Mouse (Mus musculus): ENCODE data around the gene Slc28a3. TPM values are rescaled to one million over a fixed set of nuclear protein-coding genes. Genes with fewer than 3 reads are reported as not detected.

Gene Slc28a3
- 11.8 and 17.0 TPM in 2 replicates for polyA plus RNA-seq (2012; rRNA removed)

GRCm38 (mm10) chr13:58610716-58611115 lies at the start of gene Slc28a3:
Slc28a3 (minus strand) TSS chr13:58610877.
- no peak for DNase-seq (ENCODE audit: low read depth)

- no peak for DNase-seq (ENCODE audit: low read depth)
These were observed 47.3 kb upstream of the Slc28a3 start for GRCm38 (mm10) chr13:58657987-58658386.

DNA sequence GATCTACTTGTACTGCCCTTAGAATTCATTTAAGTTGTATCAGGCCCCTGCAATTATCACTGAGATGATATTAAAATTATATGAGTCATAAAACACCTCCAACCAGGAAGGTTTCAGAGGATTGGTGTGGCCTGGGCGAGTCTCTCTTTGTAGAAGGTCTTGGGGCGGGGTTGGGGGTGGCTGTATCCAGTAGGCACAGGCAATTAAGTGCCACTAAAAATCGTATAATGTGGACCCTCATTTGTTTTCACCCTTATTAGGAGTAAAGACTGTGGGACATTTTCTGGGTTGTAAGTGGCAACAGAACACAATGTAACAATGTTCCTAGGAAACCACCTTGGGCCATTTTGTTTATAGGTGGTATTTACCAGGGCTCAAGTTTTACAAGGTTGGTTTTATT lies 46.2 kb upstream of the Slc28a3 start:
- DNase-seq (ENCODE audit: low read depth): no peak

- DNase-seq (ENCODE audit: low read depth): no peak
These were observed 44.9 kb upstream of the Slc28a3 start for GRCm38 (mm10) chr13:58655552-58655951.

- no peak for DNase-seq (ENCODE audit: low read depth)
These were observed 29.7 kb upstream of the Slc28a3 start for GRCm38 (mm10) chr13:58640330-58640729.

GRCm38 (mm10) chr13:58638950-58639349 lies 28.3 kb upstream of the Slc28a3 start:
- DNase-seq (ENCODE audit: low read depth): no peak

DNA sequence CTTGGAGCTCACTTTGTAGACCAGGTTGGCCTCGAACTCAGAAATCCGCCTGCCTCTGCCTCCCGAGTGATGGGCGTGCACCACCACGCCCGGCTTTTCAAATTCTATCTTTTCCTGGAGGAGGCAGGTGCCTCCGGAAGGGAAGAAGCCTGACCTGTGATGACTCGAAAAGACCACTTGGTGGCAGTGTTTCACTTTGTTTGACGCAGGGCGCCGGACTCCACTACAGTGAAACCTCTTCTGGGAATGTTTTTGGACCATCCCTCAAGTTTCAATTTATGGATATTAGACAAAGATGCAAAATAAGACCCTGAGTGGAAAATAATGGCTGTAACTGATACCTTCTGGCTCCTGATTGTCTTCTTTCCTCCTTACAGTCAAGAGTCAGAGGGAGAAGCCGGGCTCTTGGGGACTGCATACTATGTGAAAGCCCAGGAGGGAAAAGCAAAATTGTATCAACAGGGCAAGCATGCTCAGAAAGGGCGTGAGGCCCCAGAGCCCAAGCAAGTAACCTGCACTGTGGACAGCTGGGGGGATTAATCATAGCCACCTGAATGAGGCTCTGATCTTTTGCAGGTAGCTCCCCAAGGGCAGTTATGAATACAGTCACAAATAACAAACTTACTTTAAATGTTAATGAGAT lies 26.8 kb upstream of the Slc28a3 start:
- no peak for DNase-seq (ENCODE audit: low read depth)

DNA sequence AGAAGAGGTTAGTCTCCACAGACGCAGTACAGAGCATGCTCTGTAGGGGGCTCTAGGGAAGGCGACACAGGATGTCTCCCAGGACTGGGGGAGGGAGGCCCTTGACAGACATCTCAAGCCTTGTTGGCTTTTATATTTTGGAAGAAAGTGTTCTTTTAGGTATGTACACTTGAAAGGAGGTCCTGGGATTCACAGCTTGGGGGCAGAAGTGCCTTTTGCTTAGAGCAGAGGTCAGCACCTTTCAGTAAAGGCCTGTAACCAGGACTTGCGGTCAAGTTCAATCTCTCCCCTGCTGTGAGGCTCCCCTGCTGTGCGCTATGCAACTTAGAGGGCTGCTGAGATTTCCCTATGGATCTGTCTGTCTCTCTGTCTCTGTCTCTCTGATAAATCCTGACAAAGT lies 23.2 kb upstream of the Slc28a3 start:
- no peak for DNase-seq (ENCODE audit: low read depth)

GRCm38 (mm10) chr13:58630756-58631155 lies 20.1 kb upstream of the Slc28a3 start:
- no peak for DNase-seq (ENCODE audit: low read depth)

- DNase-seq (ENCODE audit: low read depth): no peak
These were observed 18.8 kb upstream of the Slc28a3 start for GRCm38 (mm10) chr13:58629365-58630050.

- no peak for DNase-seq (ENCODE audit: low read depth)
These were observed 12.0 kb upstream of the Slc28a3 start for GRCm38 (mm10) chr13:58622647-58623046.

DNA sequence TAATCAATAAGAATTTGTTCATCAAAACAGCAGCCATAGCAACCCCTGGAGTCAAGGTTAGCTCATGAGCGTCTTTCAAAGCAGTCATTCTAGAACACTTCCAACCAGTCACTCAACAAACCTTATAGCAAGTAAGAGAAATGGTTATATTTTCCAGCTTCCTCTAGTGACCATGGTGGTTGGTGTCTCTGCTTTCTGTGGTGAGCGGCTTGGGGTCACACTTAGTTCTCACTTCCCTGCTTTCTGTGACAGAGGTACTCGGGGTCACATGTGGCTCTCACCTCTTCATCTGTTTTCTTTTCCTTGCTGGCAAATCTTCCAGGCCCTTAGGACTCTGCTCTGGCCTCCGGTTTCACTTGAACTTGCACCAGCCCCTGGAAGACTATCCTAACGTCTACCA lies 8.6 kb upstream of the Slc28a3 start:
- no peak for DNase-seq (ENCODE audit: low read depth)

- no peak for DNase-seq (ENCODE audit: low read depth)
These were observed 618 bp downstream of the Slc28a3 start for GRCm38 (mm10) chr13:58610059-58610458.

- DNase-seq (ENCODE audit: low read depth): peak; percentile 56
These were observed 9.3 kb downstream of the Slc28a3 start for GRCm38 (mm10) chr13:58601201-58601855.

DNA sequence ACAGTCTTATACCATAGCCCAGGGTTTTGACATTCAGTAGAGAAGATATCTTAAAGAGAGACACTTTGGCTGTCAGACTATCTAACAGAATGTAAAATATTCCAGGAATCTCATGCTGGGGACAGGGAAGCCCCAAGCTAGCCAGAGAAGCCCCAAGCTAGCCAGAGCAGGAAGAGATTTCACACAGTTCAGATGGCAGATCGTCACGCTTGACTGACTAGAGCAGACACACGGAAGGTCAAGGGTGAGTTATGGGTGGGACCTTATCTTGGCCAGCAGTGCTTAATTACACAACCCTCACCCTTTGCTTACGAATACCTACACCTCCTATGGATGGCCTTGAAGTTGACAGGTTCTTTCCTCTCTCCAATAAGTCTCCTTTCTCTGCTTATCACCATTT lies 12.1 kb downstream of the Slc28a3 start:
- DNase-seq (ENCODE audit: low read depth): no peak

DNA sequence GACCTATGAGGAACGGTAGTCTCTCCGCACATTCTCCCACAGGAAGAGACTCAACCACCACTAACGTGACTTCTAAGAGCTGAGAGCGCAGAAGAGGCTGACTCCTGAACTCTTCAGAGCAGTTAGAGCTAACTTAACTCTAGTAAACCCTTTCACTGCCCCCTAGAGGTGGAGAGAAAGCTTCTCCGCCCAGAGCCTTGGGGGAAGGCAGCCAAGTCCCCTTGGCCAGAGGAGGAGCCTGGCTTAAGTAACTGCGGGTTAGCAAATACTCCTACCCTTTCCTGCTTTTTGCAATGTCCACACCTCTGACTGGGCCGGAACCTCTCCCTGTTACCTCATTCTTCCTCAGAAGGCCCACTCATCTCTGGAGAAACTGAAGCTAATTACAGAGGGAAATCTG lies 17.5 kb downstream of the Slc28a3 start:
- no peak for DNase-seq (ENCODE audit: low read depth)

- no peak for DNase-seq (ENCODE audit: low read depth)
These were observed 18.8 kb downstream of the Slc28a3 start for GRCm38 (mm10) chr13:58591912-58592311.

DNA sequence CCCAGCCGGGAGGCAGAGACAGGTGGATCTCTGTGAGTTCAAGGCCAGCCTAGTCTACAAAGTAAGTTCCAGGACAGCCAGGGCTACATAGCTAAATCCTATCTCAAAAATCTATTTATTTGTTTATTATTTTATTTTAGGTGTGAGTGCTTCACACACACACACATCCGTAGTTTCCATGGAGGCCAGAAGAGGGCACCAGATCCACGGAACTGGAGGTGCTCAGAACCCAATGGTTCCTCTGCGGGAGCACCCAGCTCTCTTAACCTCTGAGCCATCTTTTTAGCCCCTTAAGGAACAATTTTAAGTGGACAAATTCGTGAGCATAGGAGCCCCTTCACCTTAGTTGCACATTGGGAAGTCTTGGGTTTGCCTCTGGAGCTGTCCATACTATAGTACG lies 20.0 kb downstream of the Slc28a3 start:
- no peak for DNase-seq (ENCODE audit: low read depth)

- no peak for DNase-seq (ENCODE audit: low read depth)
These were observed 21.2 kb downstream of the Slc28a3 start for GRCm38 (mm10) chr13:58589517-58589858.

GRCm38 (mm10) chr13:58588655-58589516 lies 21.8 kb downstream of the Slc28a3 start:
- DNase-seq (ENCODE audit: low read depth): no peak

GRCm38 (mm10) chr13:58587962-58588361 lies 22.7 kb downstream of the Slc28a3 start:
- DNase-seq (ENCODE audit: low read depth): no peak

- no peak for DNase-seq (ENCODE audit: low read depth)
These were observed 44.5 kb downstream of the Slc28a3 start for GRCm38 (mm10) chr13:58566181-58566580.
